Mouse (Mus musculus): ENCODE measurements around the gene Iars2.

GRCm38 (mm10) chr1:185275976-185276375 is 53.2 kb downstream of the Iars2 start:
- TF ChIP-seq EP300 (IDR thresholded peaks at IDR 0.05) (no peak), CTCF (IDR thresholded peaks at IDR 0.05) (no peak)
